Mouse (Mus musculus) liver, adult 2 months (tissue): ENCODE data around the gene Ppp3ca. TPM values are rescaled to one million over a fixed set of nuclear protein-coding genes. Genes with fewer than 3 reads are reported as not detected.

ENCODE experiments used
- DNase-seq: peaks from one replicate; pipeline ENCODE4 v3.0.0-alpha.2; 2011; ENCODE audit warnings: low read depth, low spot score; ENCODE audit errors: extremely low read depth
- H3K27ac ChIP-seq: fragments of 200-500 bp; replicated peaks from 2 replicates; pipeline ENCODE4 v1.5.1; 2012; ENCODE audit warnings: low read depth, mild to moderate bottlenecking, control low read depth, inconsistent platforms, low read length; ENCODE audit not compliant: insufficient read depth
- H3K27me3 ChIP-seq: fragments of 200-500 bp; 2 replicates; pipeline ENCODE4 v1.6.1; 2012; ENCODE audit warnings: mild to moderate bottlenecking, moderate library complexity, low read length, inconsistent platforms; ENCODE audit not compliant: control insufficient read depth, insufficient read depth
- H3K36me3 ChIP-seq: fragments of 200-500 bp; 2 replicates; pipeline ENCODE4 v1.6.1; 2012; ENCODE audit warnings: low read length, inconsistent platforms; ENCODE audit not compliant: control insufficient read depth, insufficient read depth
- H3K4me1 ChIP-seq: fragments of 200-500 bp; 2 replicates; pipeline ENCODE4 v1.6.1; 2011; ENCODE audit warnings: low read length; ENCODE audit not compliant: control insufficient read depth, insufficient read depth
- H3K4me3 ChIP-seq: fragments of 200-500 bp; 2 replicates; pipeline ENCODE4 v1.5.1; 2011; ENCODE audit warnings: low read depth, mild to moderate bottlenecking, control low read depth, low read length, moderate library complexity; ENCODE audit not compliant: insufficient read depth
- H3K79me2 ChIP-seq: fragments of 200-500 bp; 2 replicates; pipeline ENCODE4 v1.6.1; 2012; ENCODE audit warnings: inconsistent platforms, mild to moderate bottlenecking, low read length, moderate library complexity; ENCODE audit not compliant: control insufficient read depth, insufficient read depth
- H3K9ac ChIP-seq: fragments of 200-500 bp; 2 replicates; pipeline ENCODE4 v1.6.1; 2012; ENCODE audit warnings: low read depth, mild to moderate bottlenecking, control low read depth, inconsistent platforms, low read length
- CTCF ChIP-seq: fragments of 200-500 bp; IDR thresholded peaks from 2 replicates; pipeline ENCODE4 v1.5.1; 2011; ENCODE audit warnings: low read depth, low read length, control low read depth
- POLR2A ChIP-seq: fragments of 200-500 bp; IDR thresholded peaks from 2 replicates; pipeline ENCODE4 v1.6.1; 2011; ENCODE audit warnings: low read length, control low read depth; ENCODE audit not compliant: insufficient read depth; ENCODE audit errors: extremely low read depth
- WGBS: fragments of 180-500 bp; shearing (Covaris S2); methylation state at CpG from one replicate; pipeline ENCODE4 v1.1.7; 2018; 5-methylcytosine and 5-hydroxymethylcytosine counted together
- polyA plus RNA-seq: library from polyadenylated mRNA; depleted of rRNA; stranded (reverse); fragments of >200 nt; gene quantifications from 2 replicates; pipeline ENCODE4 v1.2.3, GENCODE M21; 2012
- total RNA-seq: library from RNA; depleted of rRNA; stranded (reverse); fragments of >200 nt; gene quantifications from 2 replicates; pipeline ENCODE4 v1.2.3, GENCODE M21; 2014

Gene Ppp3ca
- total and polyA plus RNA-seq, 2 experiments = 9.8 to 23.0 TPM

DNA sequence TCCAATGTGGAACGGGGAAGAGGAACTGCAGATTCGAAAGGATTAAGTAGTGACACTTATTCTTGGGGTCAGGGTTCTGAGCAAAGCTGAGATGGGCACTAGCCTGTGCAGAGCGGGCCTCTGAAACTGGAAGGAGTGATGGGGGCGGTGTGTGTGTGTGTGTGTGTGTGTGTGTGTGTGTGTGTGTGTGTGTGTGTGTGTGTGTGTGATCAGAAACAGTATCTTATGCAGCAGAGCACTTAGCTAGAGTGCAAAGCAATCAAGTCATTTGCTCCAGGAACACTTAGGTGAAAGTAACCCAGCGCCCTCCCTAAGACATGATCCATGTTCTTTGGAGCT is 2.0 kb downstream of the Ppp3ca start:
- TF ChIP-seq POLR2A (no peak), CTCF (no peak)
- no peak for DNase-seq
- WGBS = 14% methylated on average over 5 of the region's 5 CpGs
- Histone ChIP-seq H3K9ac (peak overlapping the region; percentile 91), H3K36me3 (no peaks in the 10 kb centered on the region), H3K27ac (no peak overlapping the region), H3K27me3 (no peaks in the 10 kb centered on the region), H3K4me1 (peaks cover 19% of the 10 kb centered on the region), H3K4me3 (peak overlapping the region; percentile 84), H3K79me2 (peaks cover 12% of the 10 kb centered on the region; the same call in 1 of the 2 replicates)

DNA sequence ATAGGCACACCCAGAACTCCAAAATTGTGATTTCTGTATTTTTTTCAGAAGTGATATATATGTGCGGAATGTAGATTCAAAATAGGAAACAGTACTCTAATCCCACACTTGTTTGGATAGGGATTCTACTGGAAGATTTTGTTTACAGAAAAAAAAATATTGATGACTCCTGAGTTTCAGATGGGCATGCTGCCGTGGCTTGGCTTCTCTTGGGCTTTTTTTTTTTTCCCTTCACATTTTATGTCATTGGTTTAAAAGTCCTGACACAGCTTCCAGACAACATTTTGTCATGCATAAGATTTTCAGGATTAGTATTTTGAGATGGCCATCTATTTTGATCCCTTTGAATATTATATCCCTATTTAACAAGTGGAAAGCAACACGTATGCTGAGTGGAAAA is 2.9 kb downstream of the Ppp3ca start:
- peak; percentile 73 for DNase-seq
- H3K4me3 ChIP-seq = no peak overlapping the region
- H3K27me3 ChIP-seq = no peaks in the 10 kb centered on the region
- H3K36me3 ChIP-seq = no peaks in the 10 kb centered on the region
- H3K4me1 ChIP-seq = peaks cover 23% of the 10 kb centered on the region
- 30% methylated on average over 3 of the region's 3 CpGs for WGBS
- H3K79me2 ChIP-seq = peaks cover 20% of the 10 kb centered on the region; the same call in 1 of the 2 replicates
- H3K9ac ChIP-seq = no peak overlapping the region
- TF ChIP-seq CTCF (no peak), POLR2A (no peak)
- H3K27ac ChIP-seq = no peak overlapping the region

DNA sequence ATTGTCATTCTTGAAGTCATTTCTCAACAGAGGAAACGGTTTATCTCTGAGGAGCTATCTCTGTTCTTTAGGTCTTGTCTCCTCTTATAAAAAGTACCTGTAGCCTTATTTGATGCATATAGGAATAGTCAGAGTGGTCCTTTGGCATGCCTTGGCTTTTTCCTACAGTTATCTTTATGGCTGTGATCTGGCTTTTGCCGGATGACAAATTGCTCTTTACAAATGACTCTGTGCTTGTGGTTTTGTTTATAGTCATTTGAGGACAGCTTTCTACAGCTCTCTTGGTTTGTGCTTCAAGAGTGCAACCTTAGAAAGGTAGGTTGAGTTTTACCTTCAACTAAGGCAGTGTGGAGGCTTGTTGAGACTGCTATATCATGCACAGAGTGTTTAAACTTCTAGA is 3.4 kb downstream of the Ppp3ca start:
- DNase-seq = no peak
- H3K9ac ChIP-seq = no peak overlapping the region
- WGBS = 76% methylated on average over 2 of the region's 2 CpGs
- no peaks in the 10 kb centered on the region for H3K36me3 ChIP-seq
- H3K79me2 ChIP-seq = peaks cover 20% of the 10 kb centered on the region; the same call in 1 of the 2 replicates
- TF ChIP-seq POLR2A (no peak), CTCF (no peak)
- H3K4me3 ChIP-seq = no peak overlapping the region
- H3K4me1 ChIP-seq = peaks cover 24% of the 10 kb centered on the region
- H3K27ac ChIP-seq = no peak overlapping the region
- no peaks in the 10 kb centered on the region for H3K27me3 ChIP-seq

DNA sequence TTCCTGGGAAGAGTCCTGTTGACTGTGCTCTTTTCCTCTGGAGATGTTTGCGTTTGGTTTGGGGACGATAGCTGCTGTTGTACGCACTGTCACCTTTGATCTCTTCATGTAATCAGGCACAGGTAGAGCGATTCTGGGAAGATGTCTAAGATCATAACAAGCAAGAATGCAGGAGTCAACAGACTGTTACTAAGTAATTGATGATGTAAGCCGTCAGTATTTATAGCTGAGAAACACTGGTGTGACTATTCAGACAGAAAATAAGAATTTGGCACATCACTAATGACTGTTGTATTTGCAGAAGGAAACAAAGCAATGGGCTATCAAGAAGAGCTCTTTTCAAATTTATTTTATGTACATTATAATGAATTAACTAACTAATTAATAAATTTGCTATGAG is 4.6 kb downstream of the Ppp3ca start:
- H3K4me3 ChIP-seq = no peak overlapping the region
- peak; percentile 67 for DNase-seq
- peaks cover 23% of the 10 kb centered on the region for H3K79me2 ChIP-seq
- peaks cover 24% of the 10 kb centered on the region for H3K4me1 ChIP-seq
- no peak overlapping the region for H3K27ac ChIP-seq
- TF ChIP-seq POLR2A (no peak), CTCF (no peak)
- H3K27me3 ChIP-seq = no peaks in the 10 kb centered on the region
- H3K9ac ChIP-seq = no peak overlapping the region
- 24% methylated on average over 5 of the region's 5 CpGs for WGBS
- H3K36me3 ChIP-seq = no peaks in the 10 kb centered on the region

DNA sequence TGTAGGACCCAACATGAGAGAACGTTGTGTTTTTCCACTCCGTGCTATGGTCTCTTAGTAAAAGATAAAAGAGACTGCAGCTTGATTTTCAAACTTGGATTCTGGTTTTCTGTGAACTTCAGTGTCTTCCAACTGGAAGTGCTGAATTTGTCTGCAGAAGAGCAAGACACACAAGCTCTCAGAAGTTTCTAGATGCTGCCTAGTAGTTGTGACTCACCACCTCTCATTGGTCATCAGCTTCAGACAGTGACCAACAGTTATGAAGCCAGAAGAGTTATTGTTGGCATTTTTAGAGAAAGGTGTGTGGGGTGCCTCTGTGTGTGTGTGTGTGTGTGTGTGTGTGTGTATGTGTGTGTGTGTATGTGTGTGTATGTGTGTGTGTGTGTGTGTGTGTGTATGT is 7.1 kb downstream of the Ppp3ca start:
- TF ChIP-seq POLR2A (no peak), CTCF (no peak)
- Histone ChIP-seq H3K79me2 (peaks cover 36% of the 10 kb centered on the region), H3K4me1 (peaks cover 21% of the 10 kb centered on the region), H3K27ac (no peak overlapping the region), H3K9ac (no peak overlapping the region), H3K4me3 (no peak overlapping the region), H3K27me3 (no peaks in the 10 kb centered on the region), H3K36me3 (no peaks in the 10 kb centered on the region)
- DNase-seq = no peak
- WGBS = 90% methylated on average over 2 of the region's 2 CpGs

DNA sequence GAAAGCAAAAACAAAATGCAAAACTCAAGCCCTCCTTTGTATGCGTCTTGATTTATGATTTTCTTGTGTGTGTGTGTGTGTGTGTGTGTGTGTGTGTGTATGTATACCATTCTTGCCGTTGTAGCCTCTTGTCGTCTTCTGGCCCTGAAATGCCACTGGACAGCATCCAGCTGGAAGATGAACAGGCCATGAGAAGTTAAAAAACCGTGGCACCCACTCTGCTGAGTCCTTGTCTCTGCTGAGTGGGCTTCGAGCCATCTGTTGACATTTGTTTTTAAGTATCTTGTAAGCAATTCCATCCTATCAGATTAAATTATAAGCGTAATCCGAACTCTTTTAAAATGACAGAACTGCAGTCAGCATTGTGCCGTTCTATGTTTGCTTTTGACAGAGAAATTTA is 8.5 kb downstream of the Ppp3ca start:
- Histone ChIP-seq H3K4me3 (no peak overlapping the region), H3K4me1 (peaks cover 17% of the 10 kb centered on the region), H3K79me2 (peaks cover 44% of the 10 kb centered on the region), H3K9ac (no peak overlapping the region), H3K27me3 (no peaks in the 10 kb centered on the region), H3K36me3 (no peaks in the 10 kb centered on the region), H3K27ac (no peak overlapping the region)
- WGBS = 35% methylated on average over 8 of the region's 8 CpGs
- no peak for TF ChIP-seq CTCF
- DNase-seq = no peak
